Comparison of ENCODE assay signal across 19 mouse cellular contexts in genomic region chr2:167872507-167872906, GRCm38 (mm10).
"Had no signal": no experiment of that assay in that cellular context is flagged by ENCODE, and none has a peak within 500 bp of the region (broad histone marks: within the 10 kb centered on the region; RNA-seq: fewer than 3 reads in every experiment).

No protein-coding gene starts in this region.

- H3K4me3 ChIP-seq: lung, embryonic 15.5 days; megakaryocyte, embryonic 14.5 days; midbrain, embryonic 10.5 days; midbrain, embryonic 12.5 days; neural tube, embryonic 12.5 days; stomach, embryonic 15.5 days had no signal

- H3K4me2 ChIP-seq: lung, embryonic 15.5 days; midbrain, embryonic 12.5 days; neural tube, embryonic 12.5 days; stomach, embryonic 15.5 days had no signal

- H3K36me3 ChIP-seq: lung, embryonic 15.5 days; midbrain, embryonic 10.5 days; midbrain, embryonic 12.5 days; neural tube, embryonic 12.5 days; stomach, embryonic 15.5 days had no signal

- H3K9me3 ChIP-seq: lung, embryonic 15.5 days; megakaryocyte, embryonic 14.5 days; midbrain, embryonic 10.5 days; midbrain, embryonic 12.5 days; neural tube, embryonic 12.5 days; stomach, embryonic 15.5 days had no signal

- H3K9ac ChIP-seq: liver, postnatal 0 days; lung, embryonic 15.5 days; midbrain, embryonic 12.5 days; neural tube, embryonic 12.5 days; stomach, embryonic 15.5 days had no signal

- DNase-seq: liver, postnatal 0 days; lung, adult 2 months; lung, postnatal 14 days; lung, postnatal 36 days; midbrain, embryonic 14.5 days; right cerebral cortex, postnatal 14 days; thymus, adult 2 months; thymus, postnatal 25 days; thymus, postnatal 4 days had no signal

- H3K27ac ChIP-seq: lung, embryonic 15.5 days; macrophage; midbrain, embryonic 10.5 days; midbrain, embryonic 12.5 days; neural tube, embryonic 12.5 days; stomach, embryonic 15.5 days; stomach, postnatal 0 days had no signal

- H3K4me1 ChIP-seq: midbrain, embryonic 12.5 days; neural tube, embryonic 12.5 days had no signal

- H3K27me3 ChIP-seq: lung, embryonic 15.5 days; midbrain, embryonic 12.5 days; neural tube, embryonic 12.5 days; stomach, embryonic 15.5 days had no signal

- ATAC-seq: liver, postnatal 0 days; lung, postnatal 0 days; midbrain, embryonic 16.5 days had no signal
